Mouse (Mus musculus): ENCODE data around the gene Eppin. TPM values are rescaled to one million over a fixed set of nuclear protein-coding genes. Genes with fewer than 3 reads are reported as not detected.
"Not testable (repeated sequence)": the region's sequence is repeated elsewhere in the genome, so short reads cannot be mapped to it uniquely, and the experiment has no call there.

Eppin gene
- polyA plus RNA-seq, 1 experiment: not detected

DNA sequence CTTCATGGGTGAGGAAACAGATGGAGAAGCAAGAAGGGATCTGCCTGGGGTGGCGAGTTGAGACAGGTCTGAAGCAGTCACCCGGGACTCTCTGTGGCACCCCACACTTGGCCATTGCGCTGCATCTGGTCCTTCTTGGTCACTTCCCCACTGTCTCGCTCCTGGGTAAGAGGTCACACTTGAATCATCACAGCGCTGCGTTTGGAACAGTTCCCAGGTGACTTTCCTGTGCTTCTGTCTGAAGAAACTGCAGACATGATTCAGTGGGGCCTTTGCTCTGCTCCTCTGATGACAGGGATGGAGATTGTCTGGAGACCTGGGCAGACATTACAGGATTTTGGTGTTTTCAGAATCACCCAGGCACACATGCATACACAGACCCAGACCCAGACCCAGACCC is 15.4 kb upstream of the Eppin start:
- no peak overlapping the region for H3K4me3 ChIP-seq (replicated peaks)
- no peaks in the 10 kb centered on the region for H3K4me1 ChIP-seq (ENCODE audit: control insufficient read depth)
- no peaks in the 10 kb centered on the region for H3K27me3 ChIP-seq (ENCODE audit: control insufficient read depth)
- no peaks in the 10 kb centered on the region for H3K36me3 ChIP-seq (ENCODE audit: control insufficient read depth)
- TF ChIP-seq TAL1 (IDR thresholded peaks at IDR 0.05; ENCODE audit: low read length) (no peak), GATA1 (IDR thresholded peaks at IDR 0.05; ENCODE audit: low read length) (no peak)
- H3K9me3 ChIP-seq (ENCODE audit: control insufficient read depth, low read length): no peaks in the 10 kb centered on the region; the same call in 1 of the 2 replicates

- TF ChIP-seq TAL1 (IDR thresholded peaks at IDR 0.05; ENCODE audit: low read length): no peak
- no peak for TF ChIP-seq GATA1 (IDR thresholded peaks at IDR 0.05; ENCODE audit: low read length)
- Histone ChIP-seq H3K27me3 (ENCODE audit: control insufficient read depth) (no peaks in the 10 kb centered on the region), H3K9me3 (ENCODE audit: control insufficient read depth, low read length) (peaks cover 11% of the 10 kb centered on the region), H3K4me3 (replicated peaks) (no peak overlapping the region), H3K4me1 (ENCODE audit: control insufficient read depth) (no peaks in the 10 kb centered on the region), H3K36me3 (ENCODE audit: control insufficient read depth) (no peaks in the 10 kb centered on the region)
These were observed 11.0 kb upstream of the Eppin start for GRCm38 (mm10) chr2:164604411-164604810.

- TF ChIP-seq GATA1 (IDR thresholded peaks at IDR 0.05; ENCODE audit: low read length) (no peak), TAL1 (IDR thresholded peaks at IDR 0.05; ENCODE audit: low read length) (no peak)
These were observed 10.1 kb upstream of the Eppin start for GRCm38 (mm10) chr2:164603482-164603881.

DNA sequence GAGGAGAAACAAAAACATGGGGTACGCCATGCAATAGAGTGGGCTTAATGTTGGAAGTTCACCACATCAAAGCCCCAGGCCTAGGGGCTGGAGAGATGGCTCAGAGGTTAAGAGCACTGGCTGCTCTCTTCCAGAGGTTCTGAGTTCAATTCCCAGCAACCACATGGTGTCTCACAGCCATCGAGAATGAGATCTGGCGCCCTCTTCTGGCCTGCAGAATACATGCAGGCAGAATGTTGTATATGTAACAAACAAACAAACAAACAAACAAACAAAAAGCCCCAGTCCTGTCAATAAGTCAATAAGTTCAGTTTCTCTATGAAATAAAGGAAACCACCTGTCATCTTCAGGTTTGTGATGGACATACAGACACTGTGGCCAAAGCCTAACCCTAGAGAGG is 6.8 kb upstream of the Eppin start:
- H3K27me3 ChIP-seq (ENCODE audit: control insufficient read depth): no peaks in the 10 kb centered on the region
- H3K4me3 ChIP-seq (replicated peaks): no peak overlapping the region
- TF ChIP-seq TAL1 (IDR thresholded peaks at IDR 0.05; ENCODE audit: low read length) (no peak), GATA1 (IDR thresholded peaks at IDR 0.05; ENCODE audit: low read length) (no peak)
- no peaks in the 10 kb centered on the region for H3K4me1 ChIP-seq (ENCODE audit: control insufficient read depth)
- no peaks in the 10 kb centered on the region for H3K36me3 ChIP-seq (ENCODE audit: control insufficient read depth)
- peaks cover 11% of the 10 kb centered on the region for H3K9me3 ChIP-seq (ENCODE audit: control insufficient read depth, low read length)

More at GRCm38 (mm10) chr2:164603482-164603881, 10.1 kb upstream of the Eppin start:
- H3K9me3 ChIP-seq (ENCODE audit: control insufficient read depth, low read length): peaks cover 11% of the 10 kb centered on the region
- H3K36me3 ChIP-seq (ENCODE audit: control insufficient read depth): no peaks in the 10 kb centered on the region
- no peaks in the 10 kb centered on the region for H3K4me1 ChIP-seq (ENCODE audit: control insufficient read depth)
- no peak overlapping the region for H3K4me3 ChIP-seq (replicated peaks)
- H3K27me3 ChIP-seq (ENCODE audit: control insufficient read depth): no peaks in the 10 kb centered on the region

- no peaks in the 10 kb centered on the region for H3K4me1 ChIP-seq (ENCODE audit: control insufficient read depth)
- no peaks in the 10 kb centered on the region for H3K9me3 ChIP-seq (ENCODE audit: control insufficient read depth, low read length)
- no peak overlapping the region for H3K4me3 ChIP-seq (replicated peaks)
- no peaks in the 10 kb centered on the region for H3K36me3 ChIP-seq (ENCODE audit: control insufficient read depth)
- TF ChIP-seq TAL1 (IDR thresholded peaks at IDR 0.05; ENCODE audit: low read length): no peak
- TF ChIP-seq GATA1 (IDR thresholded peaks at IDR 0.05; ENCODE audit: low read length): no peak
- H3K27me3 ChIP-seq (ENCODE audit: control insufficient read depth): no peaks in the 10 kb centered on the region
These were observed 1.4 kb downstream of the Eppin start for GRCm38 (mm10) chr2:164592014-164592413.

DNA sequence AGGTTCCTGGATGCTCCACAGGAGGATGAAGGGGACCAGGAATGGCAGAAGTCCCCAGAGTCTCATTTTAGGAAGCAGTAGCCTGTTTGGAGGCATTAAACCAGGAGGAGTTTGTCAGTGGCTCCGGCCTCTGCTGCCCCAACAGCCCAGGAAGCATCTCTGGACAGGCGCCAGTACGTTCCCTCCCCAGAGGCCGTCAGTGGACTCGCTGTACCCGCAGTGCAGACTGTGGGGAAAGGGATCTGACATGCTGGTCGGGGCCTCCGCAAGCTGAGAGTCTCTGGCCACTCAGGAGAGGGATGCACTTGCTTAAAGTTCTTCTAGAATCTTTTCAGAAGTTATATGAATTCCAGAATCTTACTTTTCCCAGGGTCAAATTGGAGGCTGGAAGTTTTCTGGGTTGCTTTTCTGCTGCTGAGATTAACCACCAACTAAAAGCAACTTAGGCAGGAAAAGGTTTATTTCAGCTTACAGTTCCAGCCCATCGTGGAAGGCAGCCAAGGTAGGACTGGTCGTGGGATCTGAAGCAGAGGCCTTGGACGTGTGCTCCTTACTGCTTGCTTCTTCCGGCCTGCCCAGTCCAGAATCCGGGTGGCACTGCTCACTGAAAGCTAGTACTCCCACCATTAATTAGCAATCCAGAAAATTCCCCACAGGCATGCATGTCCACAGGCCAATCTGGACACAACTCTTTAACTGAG is 8.2 kb downstream of the Eppin start, which contains the start of gene Wfdc6a:
Gene Wfdc6a (minus strand): TSS at position 423 of the 701 bp plus-strand sequence.
- H3K4me1 ChIP-seq (ENCODE audit: control insufficient read depth); H3K9me3 ChIP-seq (ENCODE audit: control insufficient read depth, low read length); H3K4me3 ChIP-seq (replicated peaks); H3K27me3 ChIP-seq (ENCODE audit: control insufficient read depth); H3K36me3 ChIP-seq (ENCODE audit: control insufficient read depth): not testable (repeated sequence)

DNA sequence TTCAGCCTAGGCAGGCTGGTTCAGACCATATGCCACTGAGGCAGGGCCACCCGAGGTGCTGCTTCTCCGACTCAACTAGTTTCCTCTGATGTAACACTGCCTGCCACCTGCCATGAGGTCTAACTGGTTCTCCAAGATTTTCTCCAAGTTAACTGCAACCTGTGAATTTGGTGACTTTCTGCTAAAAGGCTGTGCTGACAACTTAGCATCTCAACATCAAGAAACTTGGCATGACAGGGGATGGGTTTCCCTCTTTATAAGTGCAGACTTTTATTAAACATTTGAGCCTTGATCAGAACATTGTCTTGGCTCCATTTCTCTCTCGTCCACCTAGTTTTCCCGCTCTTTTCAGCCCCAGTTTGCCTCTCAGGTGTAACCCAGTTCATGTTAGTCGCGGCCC is 20.0 kb downstream of the Eppin start, which contains the start of gene Spint3:
Gene Spint3 (minus strand): TSS at position 101 of the 400 bp plus-strand sequence.
- H3K27me3 ChIP-seq (ENCODE audit: control insufficient read depth); H3K9me3 ChIP-seq (ENCODE audit: control insufficient read depth, low read length); H3K36me3 ChIP-seq (ENCODE audit: control insufficient read depth); H3K4me1 ChIP-seq (ENCODE audit: control insufficient read depth); H3K4me3 ChIP-seq (replicated peaks): not testable (repeated sequence)

DNA sequence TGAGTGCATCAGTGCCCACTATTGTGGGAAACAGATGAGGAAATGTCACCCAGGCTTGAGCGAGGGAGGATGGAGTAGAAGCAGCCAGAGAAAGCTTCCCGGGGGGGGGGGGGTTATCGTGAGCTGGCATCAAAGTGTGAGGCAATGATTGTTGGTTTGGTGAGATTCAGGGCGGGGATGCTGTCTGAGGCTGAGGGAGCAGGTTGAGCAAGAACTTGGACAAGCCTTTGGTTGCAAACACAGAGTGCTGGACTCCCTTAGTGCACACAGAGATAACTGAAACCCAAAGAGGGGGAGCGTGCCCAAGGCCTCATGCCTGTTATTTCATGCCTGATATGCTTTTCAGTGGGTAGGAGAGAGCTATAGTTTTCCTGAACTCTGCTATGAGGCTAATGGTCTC is 25.9 kb downstream of the Eppin start:
- no peaks in the 10 kb centered on the region for H3K9me3 ChIP-seq (ENCODE audit: control insufficient read depth, low read length)
- H3K4me3 ChIP-seq (replicated peaks): no peak overlapping the region
- TF ChIP-seq GATA1 (IDR thresholded peaks at IDR 0.05; ENCODE audit: low read length) (no peak), TAL1 (IDR thresholded peaks at IDR 0.05; ENCODE audit: low read length) (no peak)
- H3K27me3 ChIP-seq (ENCODE audit: control insufficient read depth): peaks cover 26% of the 10 kb centered on the region
- H3K36me3 ChIP-seq (ENCODE audit: control insufficient read depth): no peaks in the 10 kb centered on the region
- H3K4me1 ChIP-seq (ENCODE audit: control insufficient read depth): no peaks in the 10 kb centered on the region

GRCm38 (mm10) chr2:164566997-164567396 is 26.4 kb downstream of the Eppin start:
- no peaks in the 10 kb centered on the region for H3K9me3 ChIP-seq (ENCODE audit: control insufficient read depth, low read length)
- no peaks in the 10 kb centered on the region for H3K4me1 ChIP-seq (ENCODE audit: control insufficient read depth)
- H3K36me3 ChIP-seq (ENCODE audit: control insufficient read depth): no peaks in the 10 kb centered on the region
- peaks cover 31% of the 10 kb centered on the region for H3K27me3 ChIP-seq (ENCODE audit: control insufficient read depth)
- H3K4me3 ChIP-seq (replicated peaks): no peak overlapping the region
- no peak for TF ChIP-seq GATA1 (IDR thresholded peaks at IDR 0.05; ENCODE audit: low read length)
- no peak for TF ChIP-seq TAL1 (IDR thresholded peaks at IDR 0.05; ENCODE audit: low read length)

DNA sequence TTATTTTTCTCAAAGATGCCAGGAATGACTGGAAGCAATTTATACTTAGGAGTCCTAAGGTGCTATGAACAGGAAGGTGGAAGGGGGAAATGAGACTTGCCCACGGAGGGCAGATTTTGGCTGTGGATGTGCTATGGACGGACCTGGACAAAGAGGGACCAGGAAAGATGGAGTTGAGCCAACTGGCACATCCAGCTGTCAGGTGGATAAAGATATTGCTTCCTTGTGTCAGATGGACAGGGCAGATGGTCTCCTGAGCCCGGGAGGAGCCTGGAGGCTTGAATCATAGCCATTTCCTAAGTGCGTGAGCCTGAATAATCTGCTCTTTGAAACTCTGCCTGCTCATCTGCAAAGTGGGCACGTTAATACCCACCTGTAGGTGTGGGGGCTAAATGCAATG is 29.0 kb downstream of the Eppin start:
- no peak overlapping the region for H3K4me3 ChIP-seq (replicated peaks)
- no peak for TF ChIP-seq TAL1 (IDR thresholded peaks at IDR 0.05; ENCODE audit: low read length)
- TF ChIP-seq GATA1 (IDR thresholded peaks at IDR 0.05; ENCODE audit: low read length): no peak
- H3K9me3 ChIP-seq (ENCODE audit: control insufficient read depth, low read length): no peaks in the 10 kb centered on the region
- no peaks in the 10 kb centered on the region for H3K36me3 ChIP-seq (ENCODE audit: control insufficient read depth)
- H3K4me1 ChIP-seq (ENCODE audit: control insufficient read depth): no peaks in the 10 kb centered on the region
- peaks cover 37% of the 10 kb centered on the region for H3K27me3 ChIP-seq (ENCODE audit: control insufficient read depth)

Measured in erythroblast, embryonic 14.5 days (primary cell).